Mouse (Mus musculus): ENCODE measurements around the gene Adsl. TPM values are rescaled to one million over a fixed set of nuclear protein-coding genes. Genes with fewer than 3 reads are reported as not detected.
A peak's percentile ranks its signal among the peaks of the same experiment; 100 is the strongest.

The Adsl gene
- polyA plus RNA-seq, 1 experiment from 2014 or later = 90.4 TPM

DNA sequence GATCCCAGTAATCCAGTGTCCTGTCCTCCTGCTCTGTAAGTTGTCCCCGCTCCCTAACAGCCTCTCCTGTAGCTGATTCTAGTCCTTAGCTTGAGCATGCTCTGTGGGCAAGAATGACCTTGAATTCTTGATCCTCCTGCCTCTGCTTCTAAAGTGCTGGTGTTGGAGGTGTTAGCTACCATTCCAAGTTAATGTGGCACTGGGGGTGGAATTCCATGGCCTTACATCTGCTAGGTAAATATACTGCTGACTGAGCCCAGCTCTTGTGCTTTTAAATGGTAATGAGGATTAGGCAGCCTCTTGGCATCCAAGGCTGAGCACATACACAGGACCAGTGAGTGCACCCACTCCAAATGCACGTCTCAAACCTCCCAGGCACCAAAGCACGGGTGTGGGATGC lies 6.6 kb downstream of the Adsl start:
- DNase-seq = no peak
- no peak overlapping the region for H3K9ac ChIP-seq (replicated peaks; ENCODE audit: low read length)
- H3K4me1 ChIP-seq (ENCODE audit: control insufficient read depth, insufficient read depth, low read length) = peaks cover 1% of the 10 kb centered on the region; the same call in 1 of the 2 replicates
- WGBS = 56% methylated on average over 3 of the region's 3 CpGs
- H3K4me2 ChIP-seq (ENCODE audit: low read length) = no peak overlapping the region
- H3K9me3 ChIP-seq (ENCODE audit: control insufficient read depth, low read length) = no peaks in the 10 kb centered on the region
- H3K36me3 ChIP-seq (ENCODE audit: control insufficient read depth, insufficient read depth, low read length) = peaks cover 70% of the 10 kb centered on the region
- H3K27me3 ChIP-seq (ENCODE audit: control insufficient read depth, insufficient read depth, low read length) = no peaks in the 10 kb centered on the region
- no peak overlapping the region for H3K27ac ChIP-seq (replicated peaks; ENCODE audit: low read depth, low read length)
- H3K4me3 ChIP-seq (replicated peaks; ENCODE audit: low read depth, low read length) = no peak overlapping the region
- no peak for ATAC-seq (ENCODE audit: low FRiP score, low TSS enrichment)

DNA sequence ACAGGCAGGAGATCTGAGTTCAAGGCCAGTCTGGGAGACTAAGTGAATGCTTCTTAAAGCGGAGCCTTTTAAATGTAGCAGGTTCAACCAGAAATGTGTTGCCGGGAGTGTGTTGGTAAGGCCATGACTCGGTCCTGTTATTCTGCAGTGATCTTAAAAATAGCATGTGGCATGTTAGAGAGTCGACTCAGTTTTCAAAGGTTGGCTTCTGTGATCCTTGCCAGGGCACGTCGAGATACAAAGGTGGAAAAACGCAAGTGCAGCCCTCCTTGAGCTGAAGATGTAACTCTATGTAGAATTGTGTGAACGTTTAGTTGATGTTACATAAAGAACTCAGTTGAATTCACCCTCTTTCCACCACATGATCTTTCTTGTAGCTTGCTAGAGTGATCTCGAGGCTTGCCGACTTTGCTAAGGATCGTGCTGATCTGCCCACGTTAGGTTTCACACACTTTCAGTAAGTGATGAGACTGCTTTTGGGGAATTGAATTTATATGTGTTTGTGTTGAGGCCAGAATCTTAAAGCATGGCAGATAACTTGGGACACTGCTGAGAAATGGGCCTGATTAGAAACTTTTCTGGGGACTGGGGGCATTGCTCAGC lies 7.6 kb downstream of the Adsl start:
- H3K27ac ChIP-seq (replicated peaks; ENCODE audit: low read depth, low read length) = no peak overlapping the region
- H3K4me2 ChIP-seq (ENCODE audit: low read length) = no peak overlapping the region
- H3K9me3 ChIP-seq (ENCODE audit: control insufficient read depth, low read length) = no peaks in the 10 kb centered on the region
- H3K4me1 ChIP-seq (ENCODE audit: control insufficient read depth, insufficient read depth, low read length) = no peaks in the 10 kb centered on the region
- H3K9ac ChIP-seq (replicated peaks; ENCODE audit: low read length) = no peak overlapping the region
- ATAC-seq (ENCODE audit: low FRiP score, low TSS enrichment) = no peak
- 96% methylated on average over 12 of the region's 12 CpGs for WGBS
- no peak overlapping the region for H3K4me3 ChIP-seq (replicated peaks; ENCODE audit: low read depth, low read length)
- DNase-seq = no peak
- peaks cover 81% of the 10 kb centered on the region for H3K36me3 ChIP-seq (ENCODE audit: control insufficient read depth, insufficient read depth, low read length)
- H3K27me3 ChIP-seq (ENCODE audit: control insufficient read depth, insufficient read depth, low read length) = no peaks in the 10 kb centered on the region

DNA sequence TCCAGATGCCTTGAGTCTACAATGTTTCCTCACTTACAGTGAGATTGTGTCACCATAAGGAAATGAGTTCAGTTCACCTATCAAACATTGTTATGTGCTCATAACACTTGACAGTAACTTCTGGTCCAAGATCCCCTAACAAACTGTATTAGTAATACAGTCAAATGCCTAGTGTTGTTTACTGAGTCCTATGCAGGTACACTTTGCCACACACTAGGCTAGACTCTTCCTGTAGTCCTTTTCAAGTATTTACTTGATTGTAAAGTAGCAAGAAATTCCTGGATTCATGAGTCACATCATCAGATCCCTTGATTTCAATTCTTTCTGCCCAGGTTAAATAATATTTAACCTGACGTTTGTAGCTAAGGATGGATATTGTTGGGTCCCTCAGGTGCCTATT lies 21.1 kb downstream of the Adsl start:
- 98% methylated on average over 1 of the region's 1 CpGs for WGBS
- Histone ChIP-seq H3K36me3 (ENCODE audit: control insufficient read depth, insufficient read depth, low read length) (peaks cover 51% of the 10 kb centered on the region), H3K4me2 (ENCODE audit: low read length) (no peak overlapping the region), H3K4me3 (replicated peaks; ENCODE audit: low read depth, low read length) (no peak overlapping the region), H3K9ac (replicated peaks; ENCODE audit: low read length) (no peak overlapping the region), H3K27ac (replicated peaks; ENCODE audit: low read depth, low read length) (no peak overlapping the region), H3K4me1 (ENCODE audit: control insufficient read depth, insufficient read depth, low read length) (no peaks in the 10 kb centered on the region), H3K9me3 (ENCODE audit: control insufficient read depth, low read length) (no peaks in the 10 kb centered on the region), H3K27me3 (ENCODE audit: control insufficient read depth, insufficient read depth, low read length) (no peaks in the 10 kb centered on the region)
- DNase-seq = no peak
- no peak for ATAC-seq (ENCODE audit: low FRiP score, low TSS enrichment)

DNA sequence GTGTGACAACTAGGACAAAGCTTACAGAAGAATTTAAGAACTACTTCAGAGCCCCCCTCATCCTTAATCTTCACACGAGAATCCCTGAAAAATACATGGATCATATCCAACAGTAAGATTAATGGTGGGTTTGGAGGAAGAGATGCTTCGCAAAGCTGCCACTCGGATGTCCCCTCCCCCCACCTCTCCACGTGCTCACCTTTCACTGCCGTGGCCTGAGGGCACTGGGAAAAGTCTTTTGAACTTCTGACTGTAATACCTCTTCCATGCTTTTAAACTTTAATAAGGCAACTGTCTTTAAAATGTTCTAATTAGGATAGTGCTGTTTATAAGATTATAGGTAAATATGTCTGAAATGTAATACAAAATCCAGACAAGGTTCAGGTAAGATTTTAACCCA lies 26.0 kb downstream of the Adsl start:
- ATAC-seq (ENCODE audit: low FRiP score, low TSS enrichment) (no peak), DNase-seq (peak; percentile 8)
- H3K27ac ChIP-seq (replicated peaks; ENCODE audit: low read depth, low read length) = no peak overlapping the region
- H3K36me3 ChIP-seq (ENCODE audit: control insufficient read depth, insufficient read depth, low read length) = peaks cover 12% of the 10 kb centered on the region
- 59% methylated on average over 5 of the region's 5 CpGs for WGBS
- H3K4me3 ChIP-seq (replicated peaks; ENCODE audit: low read depth, low read length) = no peak overlapping the region
- H3K9me3 ChIP-seq (ENCODE audit: control insufficient read depth, low read length) = no peaks in the 10 kb centered on the region
- no peak overlapping the region for H3K9ac ChIP-seq (replicated peaks; ENCODE audit: low read length)
- H3K4me2 ChIP-seq (ENCODE audit: low read length) = no peak overlapping the region
- peaks cover 8% of the 10 kb centered on the region for H3K4me1 ChIP-seq (ENCODE audit: control insufficient read depth, insufficient read depth, low read length)
- H3K27me3 ChIP-seq (ENCODE audit: control insufficient read depth, insufficient read depth, low read length) = no peaks in the 10 kb centered on the region

DNA sequence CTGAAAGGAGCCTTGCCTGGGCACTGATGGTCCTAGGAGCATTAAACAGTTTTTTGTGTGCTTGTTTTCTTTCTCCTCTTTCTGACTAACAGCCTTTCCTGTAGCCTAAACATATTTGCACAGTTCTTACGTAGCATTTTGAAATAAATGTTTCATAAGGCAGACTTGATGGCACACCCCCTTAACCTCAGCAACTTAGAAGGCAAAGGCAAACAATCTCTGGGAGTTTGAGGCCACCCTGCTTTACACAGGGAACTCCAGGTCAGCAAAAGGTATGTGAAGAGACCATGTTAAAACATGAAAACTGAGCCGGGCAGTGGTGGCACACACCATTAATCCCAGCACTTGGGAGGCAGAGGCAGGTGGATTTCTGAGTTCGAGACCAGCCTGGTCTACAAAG lies 27.4 kb downstream of the Adsl start:
- no peak for ATAC-seq (ENCODE audit: low FRiP score, low TSS enrichment)
- Histone ChIP-seq H3K36me3 (ENCODE audit: control insufficient read depth, insufficient read depth, low read length) (no peaks in the 10 kb centered on the region), H3K9me3 (ENCODE audit: control insufficient read depth, low read length) (no peaks in the 10 kb centered on the region)

DNA sequence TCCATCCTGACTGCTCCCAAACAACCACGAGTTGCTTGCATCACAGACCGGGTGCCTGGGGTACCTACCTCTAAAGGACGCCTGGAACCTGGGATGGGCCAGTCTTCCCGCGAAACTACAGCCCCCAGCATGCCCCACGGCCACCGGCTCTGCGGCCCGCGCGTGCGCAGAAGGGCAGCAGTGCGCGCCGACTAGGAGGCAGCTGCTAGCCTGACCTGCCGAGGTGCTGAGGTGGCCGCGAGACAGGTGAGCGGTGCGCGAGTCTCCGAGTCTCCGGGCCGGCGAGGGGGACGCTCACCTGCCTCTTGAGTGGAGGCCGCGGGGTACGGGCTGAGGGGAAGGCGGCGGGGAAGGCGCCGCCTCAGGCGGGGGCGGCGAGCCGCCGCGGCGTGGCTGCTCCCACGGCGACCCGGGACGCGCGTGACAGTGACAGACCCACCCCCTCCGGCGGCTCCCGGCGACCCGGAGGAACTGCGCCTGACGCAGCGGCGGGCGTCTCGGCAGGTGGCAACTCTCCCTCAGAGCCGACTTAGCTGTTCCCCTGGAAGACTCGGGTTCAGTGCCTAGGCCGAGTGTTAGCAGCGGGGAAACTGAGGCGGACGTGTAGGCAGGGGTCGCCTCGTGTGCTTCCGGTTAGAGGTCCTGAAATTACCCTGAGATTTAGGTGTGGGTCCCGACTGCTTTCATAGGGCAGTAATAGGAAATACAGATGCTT lies 29.5 kb downstream of the Adsl start, which contains the start of gene Sgsm3:
Gene Sgsm3, plus strand, starts transcription at position 146 of the 715 bp plus-strand sequence.
- Histone ChIP-seq H3K4me2 (ENCODE audit: low read length) (peak within 1 kb of the TSS; percentile 81), H3K27me3 (ENCODE audit: control insufficient read depth, insufficient read depth, low read length) (no peaks in the 10 kb centered on the region), H3K4me3 (replicated peaks; ENCODE audit: low read depth, low read length) (peak within 1 kb of the TSS; percentile 84), H3K9me3 (ENCODE audit: control insufficient read depth, low read length) (no peaks in the 10 kb centered on the region), H3K36me3 (ENCODE audit: control insufficient read depth, insufficient read depth, low read length) (no peaks in the 10 kb centered on the region), H3K9ac (replicated peaks; ENCODE audit: low read length) (peak within 1 kb of the TSS; percentile 79), H3K27ac (replicated peaks; ENCODE audit: low read depth, low read length) (peak within 1 kb of the TSS; percentile 61), H3K4me1 (ENCODE audit: control insufficient read depth, insufficient read depth, low read length) (peaks cover 8% of the 10 kb centered on the region)
- ATAC-seq (ENCODE audit: low FRiP score, low TSS enrichment) = peak; percentile 88
- DNase-seq = peak; percentile 95
- under 1% methylated on average over 59 of the region's 67 CpGs for WGBS

More for the DNA sequence above, 27.4 kb downstream of the Adsl start:
- Histone ChIP-seq H3K4me1 (ENCODE audit: control insufficient read depth, insufficient read depth, low read length) (peaks cover 8% of the 10 kb centered on the region), H3K4me2 (ENCODE audit: low read length) (no peak overlapping the region), H3K9ac (replicated peaks; ENCODE audit: low read length) (no peak overlapping the region), H3K27me3 (ENCODE audit: control insufficient read depth, insufficient read depth, low read length) (no peaks in the 10 kb centered on the region), H3K4me3 (replicated peaks; ENCODE audit: low read depth, low read length) (no peak overlapping the region), H3K27ac (replicated peaks; ENCODE audit: low read depth, low read length) (no peak overlapping the region)
- no peak for DNase-seq
- WGBS = 89% methylated on average over 3 of the region's 3 CpGs

DNA sequence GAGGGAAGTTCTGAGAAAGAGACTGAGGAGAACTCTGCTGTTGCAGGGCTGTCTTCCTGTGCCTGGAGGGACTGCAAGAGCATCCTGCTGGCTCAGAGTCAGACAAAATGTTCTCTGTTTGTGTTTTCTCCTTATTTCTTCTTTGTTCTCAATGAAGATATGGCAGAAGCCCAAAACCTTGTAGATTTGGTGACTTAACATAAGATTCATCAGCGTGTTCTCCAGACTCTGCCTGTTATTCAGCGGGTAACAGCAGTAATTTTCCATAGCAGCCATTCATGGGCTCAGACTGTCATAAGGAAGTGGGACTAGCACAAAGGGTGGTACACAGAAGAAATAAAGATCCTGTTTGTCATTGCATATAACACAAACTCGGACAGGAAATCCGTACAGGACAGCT lies 31.3 kb downstream of the Adsl start:
- no peak overlapping the region for H3K4me2 ChIP-seq (ENCODE audit: low read length)
- no peaks in the 10 kb centered on the region for H3K27me3 ChIP-seq (ENCODE audit: control insufficient read depth, insufficient read depth, low read length)
- WGBS = 92% methylated on average over 4 of the region's 4 CpGs
- ATAC-seq (ENCODE audit: low FRiP score, low TSS enrichment) (no peak), DNase-seq (no peak)
- no peak overlapping the region for H3K4me3 ChIP-seq (replicated peaks; ENCODE audit: low read depth, low read length)
- H3K27ac ChIP-seq (replicated peaks; ENCODE audit: low read depth, low read length) = no peak overlapping the region
- H3K4me1 ChIP-seq (ENCODE audit: control insufficient read depth, insufficient read depth, low read length) = peaks cover 8% of the 10 kb centered on the region
- H3K9me3 ChIP-seq (ENCODE audit: control insufficient read depth, low read length) = no peaks in the 10 kb centered on the region
- no peaks in the 10 kb centered on the region for H3K36me3 ChIP-seq (ENCODE audit: control insufficient read depth, insufficient read depth, low read length)
- no peak overlapping the region for H3K9ac ChIP-seq (replicated peaks; ENCODE audit: low read length)

DNA sequence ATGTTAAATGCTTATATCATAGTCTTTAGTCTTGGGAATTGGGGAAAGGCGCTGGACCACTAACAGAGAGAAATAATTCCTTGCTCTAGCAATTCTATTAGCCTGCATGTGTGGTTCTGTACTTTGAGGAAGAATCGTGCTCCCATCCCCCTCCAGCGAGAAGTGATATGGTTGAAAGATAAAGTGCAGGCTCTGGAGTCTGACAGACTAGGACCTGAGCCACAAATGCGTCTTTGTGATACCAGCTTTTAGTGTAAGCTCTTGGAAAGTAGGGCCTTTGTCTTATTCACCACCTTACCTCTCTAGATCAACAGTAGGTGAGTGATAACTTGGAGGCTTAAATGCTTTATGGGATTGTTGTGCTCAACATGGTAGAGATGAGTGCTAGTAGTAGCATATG lies 32.9 kb downstream of the Adsl start:
- DNase-seq = no peak
- ATAC-seq (ENCODE audit: low FRiP score, low TSS enrichment) = no peak
- no peaks in the 10 kb centered on the region for H3K36me3 ChIP-seq (ENCODE audit: control insufficient read depth, insufficient read depth, low read length)
- no peak overlapping the region for H3K9ac ChIP-seq (replicated peaks; ENCODE audit: low read length)
- H3K4me2 ChIP-seq (ENCODE audit: low read length) = no peak overlapping the region
- H3K4me1 ChIP-seq (ENCODE audit: control insufficient read depth, insufficient read depth, low read length) = peaks cover 8% of the 10 kb centered on the region
- no peaks in the 10 kb centered on the region for H3K9me3 ChIP-seq (ENCODE audit: control insufficient read depth, low read length)
- no peak overlapping the region for H3K4me3 ChIP-seq (replicated peaks; ENCODE audit: low read depth, low read length)
- no peak overlapping the region for H3K27ac ChIP-seq (replicated peaks; ENCODE audit: low read depth, low read length)
- WGBS = 94% methylated on average over 4 of the region's 4 CpGs
- no peaks in the 10 kb centered on the region for H3K27me3 ChIP-seq (ENCODE audit: control insufficient read depth, insufficient read depth, low read length)

DNA sequence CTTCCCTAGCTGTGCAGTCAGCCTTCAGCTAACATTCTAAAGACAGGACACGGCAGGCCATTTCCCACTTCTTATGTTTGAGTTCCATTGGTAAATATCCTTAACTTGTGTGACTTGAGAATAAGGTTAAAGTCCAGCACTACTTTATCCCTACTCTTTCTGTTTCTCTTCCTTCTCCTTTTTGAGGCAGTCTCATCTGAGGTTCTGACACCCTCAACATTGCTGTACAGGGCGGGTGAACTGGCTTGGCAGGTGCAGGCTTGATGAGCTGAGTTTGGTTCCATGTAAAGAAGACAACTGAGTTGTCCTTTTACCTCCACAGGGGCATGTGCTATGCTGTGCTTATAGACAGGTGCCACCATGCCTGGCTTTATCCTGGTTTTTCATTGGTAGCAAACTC lies 35.0 kb downstream of the Adsl start:
- Histone ChIP-seq H3K4me3 (replicated peaks; ENCODE audit: low read depth, low read length) (no peak overlapping the region), H3K36me3 (ENCODE audit: control insufficient read depth, insufficient read depth, low read length) (no peaks in the 10 kb centered on the region), H3K4me1 (ENCODE audit: control insufficient read depth, insufficient read depth, low read length) (peaks cover 5% of the 10 kb centered on the region), H3K4me2 (ENCODE audit: low read length) (no peak overlapping the region), H3K9ac (replicated peaks; ENCODE audit: low read length) (no peak overlapping the region), H3K27ac (replicated peaks; ENCODE audit: low read depth, low read length) (no peak overlapping the region), H3K27me3 (ENCODE audit: control insufficient read depth, insufficient read depth, low read length) (no peaks in the 10 kb centered on the region), H3K9me3 (ENCODE audit: control insufficient read depth, low read length) (no peaks in the 10 kb centered on the region)
- 89% methylated on average over 2 of the region's 2 CpGs for WGBS
- no peak for DNase-seq
- no peak for ATAC-seq (ENCODE audit: low FRiP score, low TSS enrichment)
